Mouse (Mus musculus) small intestine, adult 2 months (tissue): ENCODE data around the gene Mlec.

ENCODE experiments used
- CTCF ChIP-seq: fragments of 200-500 bp; IDR thresholded peaks from 2 replicates; pipeline ENCODE4 v1.5.1; 2012; ENCODE audit warnings: low read depth, mild to moderate bottlenecking, control low read depth, inconsistent platforms, low read length, moderate library complexity, mixed read lengths; ENCODE audit not compliant: insufficient replicate concordance, insufficient read length; ENCODE audit errors: extremely low read depth
- POLR2A ChIP-seq: fragments of 200-500 bp; IDR thresholded peaks from 2 replicates; pipeline ENCODE4 v1.6.1; 2012; ENCODE audit warnings: low read depth, mild to moderate bottlenecking, control low read depth, inconsistent platforms, low read length, moderate library complexity

GRCm38 (mm10) chr5:115098195-115098594 lies 59.8 kb downstream of the Mlec start, which contains the start of gene Gm10401:
- no peak for TF ChIP-seq CTCF
- no peak for TF ChIP-seq POLR2A
